Mouse (Mus musculus) adrenal gland, postnatal 25 days (tissue): Measurements from ENCODE around the gene Slc34a3. TPM values are rescaled to one million over a fixed set of nuclear protein-coding genes. Genes with fewer than 3 reads are reported as not detected.
"Not testable (repeated sequence)": the region's sequence is repeated elsewhere in the genome, so short reads cannot be mapped to it uniquely, and the experiment has no call there.

Source experiments
- DNase-seq: peaks from one replicate; pipeline ENCODE4 v3.0.0; 2021; ENCODE audit warnings: mixed read lengths
- long read RNA-seq: library from polyadenylated mRNA; stranded (forward); transcript quantifications from one replicate; pipeline ENCODE4 v2.0.0, GENCODE M21; 2021
- total RNA-seq: library from RNA; stranded (reverse); gene quantifications from 2 replicates; pipeline ENCODE4 v1.2.3, GENCODE M21; 2021

The Slc34a3 gene
- total RNA-seq, result not detected in 2 replicates
- long read RNA-seq, result 0 reads

- DNase-seq, result no peak
Measured at GRCm38 (mm10) chr2:25234050-25234449, at the start of gene Slc34a3. Gene Slc34a3 (minus strand): TSS chr2:25234364.

GRCm38 (mm10) chr2:25278928-25279882, 45.0 kb upstream of the Slc34a3 start:
- DNase-seq, result peak; percentile 82

- DNase-seq, result no peak
Measured at GRCm38 (mm10) chr2:25273010-25273409, 38.8 kb upstream of the Slc34a3 start.

GRCm38 (mm10) chr2:25272515-25272914, 38.4 kb upstream of the Slc34a3 start:
- DNase-seq, result no peak

- DNase-seq, result peak; percentile 98
Measured at GRCm38 (mm10) chr2:25271827-25272511, 37.8 kb upstream of the Slc34a3 start, which contains the start of the genes Ssna1 and Anapc2. Gene Ssna1 (minus strand): TSS chr2:25272438. Gene Anapc2 (plus strand): TSS chr2:25272478.

- DNase-seq, result no peak
Measured at GRCm38 (mm10) chr2:25267746-25268309, 33.7 kb upstream of the Slc34a3 start.

GRCm38 (mm10) chr2:25267241-25267640, 33.1 kb upstream of the Slc34a3 start:
- no peak for DNase-seq

GRCm38 (mm10) chr2:25266720-25267119, 32.6 kb upstream of the Slc34a3 start:
- peak; percentile 44 for DNase-seq

GRCm38 (mm10) chr2:25265897-25266656, 31.9 kb upstream of the Slc34a3 start:
- no peak for DNase-seq

- no peak for DNase-seq
Measured at GRCm38 (mm10) chr2:25264851-25265250, 30.7 kb upstream of the Slc34a3 start.

GRCm38 (mm10) chr2:25264286-25264660, 30.1 kb upstream of the Slc34a3 start:
- no peak for DNase-seq

- DNase-seq, result no peak
Measured at GRCm38 (mm10) chr2:25263623-25264285, 29.6 kb upstream of the Slc34a3 start.

GRCm38 (mm10) chr2:25262795-25263622, 28.8 kb upstream of the Slc34a3 start:
- peak; percentile 50 for DNase-seq

- peak; percentile 95 for DNase-seq
Measured at GRCm38 (mm10) chr2:25262291-25262767, 28.2 kb upstream of the Slc34a3 start, which contains the start of gene Tprn. Gene Tprn (plus strand): TSS chr2:25262618.

GRCm38 (mm10) chr2:25261870-25262269, 27.7 kb upstream of the Slc34a3 start:
- DNase-seq, result no peak

- no peak for DNase-seq
Measured at GRCm38 (mm10) chr2:25258887-25259286, 24.7 kb upstream of the Slc34a3 start.

GRCm38 (mm10) chr2:25257250-25257649, 23.1 kb upstream of the Slc34a3 start:
- DNase-seq, result not testable (repeated sequence)

- DNase-seq, result not testable (repeated sequence)
Measured at GRCm38 (mm10) chr2:25256443-25257109, 22.4 kb upstream of the Slc34a3 start.

- peak; percentile 89 for DNase-seq
Measured at GRCm38 (mm10) chr2:25255284-25255779, 21.2 kb upstream of the Slc34a3 start, which contains the start of gene Tmem203. Gene Tmem203 (plus strand): TSS chr2:25255439.
